Comparison of ENCODE assay signal across 18 mouse cellular contexts in genomic region chr5:146806004-146806430, GRCm38 (mm10). TPM values are rescaled to one million over a fixed set of nuclear protein-coding genes. Genes with fewer than 3 reads are reported as not detected.
DNase-seq lines count a peak whose midpoint lies in the region; ATAC-seq and TF ChIP-seq lines count a peak whose summit lies in the region.
"Had no signal": no experiment of that assay in that cellular context is flagged by ENCODE, and none has a peak within 500 bp of the region (broad histone marks: within the 10 kb centered on the region; RNA-seq: fewer than 3 reads in every experiment).

No protein-coding gene starts in this region.

- TF ChIP-seq CTCF in liver, embryonic 14.5 days (IDR thresholded peaks at IDR 0.05; ENCODE audit: low read depth), result no peak
- no peak for TF ChIP-seq CTCF in CH12.LX (conservative IDR thresholded peaks at IDR 0.05 in 1 of 2, IDR thresholded peaks at IDR 0.05 in 1 of 2; ENCODE audit: low read depth in 2 of 2, low read length in 2 of 2)

- H3K9me3 ChIP-seq in liver, embryonic 14.5 days (ENCODE audit: control insufficient read depth, low read length), result peaks cover 2% of the 10 kb centered on the region; the same call in 1 of the 2 replicates
- H3K9me3 ChIP-seq in CH12.LX (replicated peaks; ENCODE audit: low read length), result peaks cover 10% of the 10 kb centered on the region
- H3K9me3 ChIP-seq: limb, embryonic 15.5 days; midbrain, embryonic 15.5 days had no signal

- no peak overlapping the region for H3K4me2 ChIP-seq in liver, embryonic 14.5 days (ENCODE audit: low read depth)
- peak overlapping the region; percentile 12; the same call in 1 of the 2 replicates for H3K4me2 ChIP-seq in CH12.LX (ENCODE audit: insufficient read depth, low read depth, poor library complexity, severe bottlenecking)
- H3K4me2 ChIP-seq: heart, embryonic 13.5 days; limb, embryonic 15.5 days; midbrain, embryonic 15.5 days had no signal

- 37% methylated on average over 8 of the region's 8 CpGs for WGBS in liver, embryonic 14.5 days (ENCODE audit: insufficient replicate concordance)

- H3K27ac ChIP-seq in liver, embryonic 14.5 days, result no peak overlapping the region
- no peak overlapping the region for H3K27ac ChIP-seq in CH12.LX (ENCODE audit: insufficient read depth, low read depth)
- H3K27ac ChIP-seq in brown adipose tissue, adult 24 weeks (replicated peaks; ENCODE audit: low read depth, low read length), result 0 out of 2 replicates have a peak overlapping the region, but pooled peaks have one; percentile 36
- H3K27ac ChIP-seq: heart, embryonic 13.5 days; limb, embryonic 15.5 days; midbrain, embryonic 15.5 days had no signal

- H3K36me3 ChIP-seq in liver, embryonic 14.5 days (replicated peaks; ENCODE audit: control insufficient read depth, insufficient read depth, low read depth), result no peaks in the 10 kb centered on the region
- H3K36me3 ChIP-seq in CH12.LX (replicated peaks in 1 of 2; ENCODE audit: control insufficient read depth in 1 of 2, insufficient read depth in 1 of 2, low read length in 1 of 2), result no peaks in the 10 kb centered on the region
- H3K36me3 ChIP-seq: heart, embryonic 13.5 days; limb, embryonic 15.5 days; midbrain, embryonic 15.5 days had no signal

- no peak overlapping the region for H3K9ac ChIP-seq in liver, embryonic 14.5 days (replicated peaks)
- peak overlapping the region; percentile 20 for H3K9ac ChIP-seq in CH12.LX (ENCODE audit: insufficient read depth, low read depth)
- H3K9ac ChIP-seq: heart, embryonic 13.5 days; limb, embryonic 15.5 days; midbrain, embryonic 15.5 days had no signal

- no peak for DNase-seq in liver, embryonic 14.5 days (ENCODE audit: low read depth in 3 of 3, low spot score in 3 of 3)
- DNase-seq in liver, result no peak
- DNase-seq in CH12.LX (ENCODE audit: extremely low read depth), result no peak
- no peak for DNase-seq in urinary bladder, postnatal 10 days (ENCODE audit: low spot score)
- no peak for DNase-seq in thymus, postnatal 36 days
- DNase-seq: adrenal gland, adult 8-10 months; cerebellum, adult 11 months; cerebellum, postnatal 14 days; heart, postnatal 36 days; kidney, adult 11 months; right cerebral cortex, postnatal 4 days had no signal

- in situ Hi-C loops in CH12.LX (cut with MboI; ENCODE audit: low pct_ligation_motif_present, low pct_unique_long_range_greater_than_20kb, low sequenced_read_pairs), result no loop called here

- no peak for TF ChIP-seq EP300 in liver, embryonic 14.5 days (IDR thresholded peaks at IDR 0.05; ENCODE audit: low read depth)
- TF ChIP-seq EP300 in CH12.LX (IDR thresholded peaks at IDR 0.05; ENCODE audit: low read length), result 0 out of 2 replicates have a peak, but pooled peaks have one; percentile 14

- ATAC-seq in liver, embryonic 14.5 days (ENCODE audit: insufficient read depth), result peak; percentile 33; the same call in 1 of the 2 replicates
- ATAC-seq in megakaryocyte progenitor cell, adult 5-6 weeks (replicated peaks; ENCODE audit: poor library complexity), result peak; percentile 76
- ATAC-seq: midbrain, embryonic 15.5 days; Patski had no signal

- TF ChIP-seq POLR2A in CH12.LX (IDR thresholded peaks at IDR 0.05; ENCODE audit: low read depth, low read length), result no peak

- TF ChIP-seq RAD21 in CH12.LX (IDR thresholded peaks at IDR 0.05; ENCODE audit: low read depth, low read length), result no peak

- H3K4me3 ChIP-seq in liver, embryonic 14.5 days (ENCODE audit: insufficient read depth in 1 of 2, low read depth in 2 of 2, low read length in 2 of 2), result no peak overlapping the region
- no peak overlapping the region for H3K4me3 ChIP-seq in CH12.LX (replicated peaks in 1 of 3; ENCODE audit: low read depth in 2 of 3, low read length in 2 of 3, poor library complexity in 1 of 3)
- no peak overlapping the region for H3K4me3 ChIP-seq in brown adipose tissue, adult 24 weeks (ENCODE audit: insufficient read depth, low read depth, low read length)
- H3K4me3 ChIP-seq: heart, embryonic 13.5 days; limb, embryonic 15.5 days; midbrain, embryonic 15.5 days had no signal

- H3K27me3 ChIP-seq in liver, embryonic 14.5 days (ENCODE audit: control insufficient read depth, insufficient read depth, low read length), result no peaks in the 10 kb centered on the region
- H3K27me3 ChIP-seq in CH12.LX (replicated peaks), result no peaks in the 10 kb centered on the region
- H3K27me3 ChIP-seq: heart, embryonic 13.5 days; limb, embryonic 15.5 days; midbrain, embryonic 15.5 days; Patski had no signal

- no peaks in the 10 kb centered on the region for H3K79me2 ChIP-seq in CH12.LX (replicated peaks; ENCODE audit: control insufficient read depth, extremely low read depth, insufficient read depth, poor library complexity, severe bottlenecking)

- H3K4me1 ChIP-seq in liver, embryonic 14.5 days (replicated peaks; ENCODE audit: control insufficient read depth in 2 of 2, insufficient read depth in 2 of 2, low read length in 1 of 2), result no peaks in the 10 kb centered on the region
- H3K4me1 ChIP-seq in CH12.LX (ENCODE audit: control insufficient read depth in 1 of 2, insufficient read depth in 2 of 2), result peaks cover 0 to 20% of the 10 kb centered on the region in 2 experiments; a peak in 2 of 4 replicates
- no peaks in the 10 kb centered on the region for H3K4me1 ChIP-seq in brown adipose tissue, adult 24 weeks (ENCODE audit: control insufficient read depth, insufficient read depth, insufficient read length, low read length)
- H3K4me1 ChIP-seq: limb, embryonic 15.5 days; midbrain, embryonic 15.5 days had no signal

- dilution Hi-C loops in CH12.LX (cut with MboI; ENCODE audit: extremely low pct_ligation_motif_present, extremely low pct_unique_long_range_greater_than_20kb, low sequenced_read_pairs), result no loop called here

TF ChIP-seq in CH12.LX, 34 proteins besides CTCF, POLR2A, EP300 and RAD21:
- TF ChIP-seq MXI1 (IDR thresholded peaks at IDR 0.05; ENCODE audit: low read depth, low read length), result no peak
- TF ChIP-seq HCFC1 (IDR thresholded peaks at IDR 0.05; ENCODE audit: low read depth, low read length), result no peak
- TF ChIP-seq PAX5 (IDR thresholded peaks at IDR 0.05; ENCODE audit: low read length), result no peak
- no peak for TF ChIP-seq MEF2A (IDR thresholded peaks at IDR 0.05; ENCODE audit: borderline replicate concordance, low read depth, low read length)

RNA-seq across cellular contexts. Expression of gene Usp12, which starts 11.2 kb away (rescaled TPM):
- polyA plus RNA-seq in liver, embryonic 14.5 days (2012; rRNA removed), result 4.7 and 7.0 TPM in 2 replicates
- polyA plus RNA-seq in liver, embryonic 14.5 days (2014; fragmentation: Nextera tagmentation; extraction: Ambion mirVana), result 4.9 and 5.6 TPM in 2 replicates
- total RNA-seq in CH12.LX (2012; rRNA removed), result 10.1 and 13.5 TPM in 2 replicates
- 6.0 and 7.8 TPM in 2 replicates for total RNA-seq in CH12.LX (2014; rRNA removed)
- 17.8 and 18.1 TPM in 2 replicates for polyA plus RNA-seq in CH12.LX (2012; ENCODE audit: insufficient read length, low read depth)
- polyA plus RNA-seq in brown adipose tissue, adult 24 weeks (2012; ENCODE audit: insufficient read depth, insufficient read length, missing spikeins), result 11.1 and 24.9 TPM in 2 replicates
- total RNA-seq in megakaryocyte progenitor cell, adult 5-6 weeks (2015), result 14.2 and 16.4 TPM in 2 replicates
- total RNA-seq in megakaryocyte progenitor cell, adult 5-6 weeks (2017), result 35.3 and 50.1 TPM in 2 replicates

RNA-seq across cellular contexts. Expression of gene Rpl21, which starts 26.7 kb away (rescaled TPM):
- polyA plus RNA-seq in liver, embryonic 14.5 days (2012; rRNA removed), result 88.2 and 236 TPM in 2 replicates
- polyA plus RNA-seq in liver, embryonic 14.5 days (2014; fragmentation: Nextera tagmentation; extraction: Ambion mirVana), result 453 and 467 TPM in 2 replicates
- total RNA-seq in CH12.LX (2012; rRNA removed), result 1,240 and 1,429 TPM in 2 replicates
- total RNA-seq in CH12.LX (2014; rRNA removed), result 715 and 716 TPM in 2 replicates
- polyA plus RNA-seq in CH12.LX (2012; ENCODE audit: insufficient read length, low read depth), result 300 and 964 TPM in 2 replicates
- 55.2 and 82.1 TPM in 2 replicates for polyA plus RNA-seq in brown adipose tissue, adult 24 weeks (2012; ENCODE audit: insufficient read depth, insufficient read length, missing spikeins)
- total RNA-seq in megakaryocyte progenitor cell, adult 5-6 weeks (2015), result 2,785 and 2,819 TPM in 2 replicates
- total RNA-seq in megakaryocyte progenitor cell, adult 5-6 weeks (2017), result 2,136 and 2,277 TPM in 2 replicates

RNA-seq across cellular contexts. Expression of gene Rasl11a, which starts 38.9 kb away (rescaled TPM):
- 0.56 and 0.94 TPM in 2 replicates for polyA plus RNA-seq in liver, embryonic 14.5 days (2012; rRNA removed)
- 0.85 and 0.94 TPM in 2 replicates for polyA plus RNA-seq in liver, embryonic 14.5 days (2014; fragmentation: Nextera tagmentation; extraction: Ambion mirVana)
- total RNA-seq in CH12.LX (2012; rRNA removed) (0.25 TPM in 2 replicates), CH12.LX (2014; rRNA removed) (0.22 and 0.42 TPM in 2 replicates)
- polyA plus RNA-seq in CH12.LX (2012; ENCODE audit: insufficient read length, low read depth), result 0.22 TPM in 1 of 2 replicates, not detected in the other
- 1.5 and 5.1 TPM in 2 replicates for polyA plus RNA-seq in brown adipose tissue, adult 24 weeks (2012; ENCODE audit: insufficient read depth, insufficient read length, missing spikeins)
- total RNA-seq in megakaryocyte progenitor cell, adult 5-6 weeks (2015), result 0.47 TPM in 1 of 2 replicates, not detected in the other
- not detected in 2 replicates for total RNA-seq in megakaryocyte progenitor cell, adult 5-6 weeks (2017)
- total RNA-seq: megakaryocyte-erythroid progenitor cell, adult 5-6 weeks had no signal
